Mouse (Mus musculus) stomach, embryonic 15.5 days (tissue): ENCODE measurements around the gene Traf3. TPM values are rescaled to one million over a fixed set of nuclear protein-coding genes. Genes with fewer than 3 reads are reported as not detected.

Source experiments
- ATAC-seq: fragments of 200-750 bp; cut with Nextera tagmentation; 2 replicates; pipeline ENCODE4 v1.8.0; 2017; ENCODE audit warnings: low read depth, moderate number of reproducible peaks, moderate TSS enrichment; ENCODE audit not compliant: insufficient read depth, low FRiP score
- H3K27ac ChIP-seq: fragments of 300-500 bp; sonication (generic); 2 replicates; pipeline ENCODE4 v1.5.1; 2015; ENCODE audit warnings: mild to moderate bottlenecking, inconsistent platforms
- H3K27me3 ChIP-seq: fragments of 300-500 bp; sonication (generic); replicated peaks from 2 replicates; pipeline ENCODE4 v1.6.1; 2015; ENCODE audit warnings: inconsistent platforms
- H3K36me3 ChIP-seq: fragments of 300-500 bp; sonication (generic); 2 replicates; pipeline ENCODE4 v1.6.1; 2015; ENCODE audit warnings: inconsistent platforms
- H3K4me1 ChIP-seq: fragments of 300-500 bp; sonication (generic); 2 replicates; pipeline ENCODE4 v1.6.1; 2015; ENCODE audit warnings: inconsistent platforms
- H3K4me2 ChIP-seq: fragments of 300-500 bp; sonication (generic); 2 replicates; pipeline ENCODE4 v1.6.1; 2015; ENCODE audit warnings: mild to moderate bottlenecking, inconsistent platforms
- H3K4me3 ChIP-seq: fragments of 300-500 bp; sonication (generic); replicated peaks from 2 replicates; pipeline ENCODE4 v1.5.1; 2015; ENCODE audit warnings: inconsistent platforms
- H3K9ac ChIP-seq: fragments of 300-500 bp; sonication (generic); 2 replicates; pipeline ENCODE4 v1.6.1; 2015; ENCODE audit warnings: inconsistent platforms
- H3K9me3 ChIP-seq: fragments of 300-500 bp; sonication (generic); 2 replicates; pipeline ENCODE4 v1.6.1; 2016; ENCODE audit warnings: inconsistent platforms
- WGBS: fragments of 180-500 bp; shearing (Covaris S2); methylation state at CpG from one replicate; pipeline ENCODE4 v1.1.7; 2015; 5-methylcytosine and 5-hydroxymethylcytosine counted together
- polyA plus RNA-seq: library from polyadenylated mRNA; unstranded; fragments of >200 nt; fragmentation: Nextera tagmentation; extraction: Ambion mirVana; gene quantifications from 2 replicates; pipeline ENCODE4 v1.2.1, GENCODE M21; 2015

The Traf3 gene
- polyA plus RNA-seq, 1 experiment from 2014 or later: 8.4 TPM

GRCm38 (mm10) chr12:111301322-111302017 is 135.3 kb downstream of the Traf3 start:
- Histone ChIP-seq H3K36me3 (peaks cover 63% of the 10 kb centered on the region), H3K4me2 (no peak overlapping the region), H3K4me3 (no peak overlapping the region), H3K27me3 (no peaks in the 10 kb centered on the region), H3K27ac (no peak overlapping the region), H3K4me1 (no peaks in the 10 kb centered on the region), H3K9ac (no peak overlapping the region), H3K9me3 (no peaks in the 10 kb centered on the region)
- no peak for ATAC-seq
- WGBS: 91% methylated on average over 27 of the region's 27 CpGs

- WGBS: 91% methylated on average over 14 of the region's 14 CpGs
- ATAC-seq: no peak
- Histone ChIP-seq H3K4me2 (no peak overlapping the region), H3K27me3 (no peaks in the 10 kb centered on the region), H3K27ac (no peak overlapping the region), H3K9me3 (no peaks in the 10 kb centered on the region), H3K9ac (no peak overlapping the region), H3K36me3 (peaks cover 66% of the 10 kb centered on the region), H3K4me1 (no peaks in the 10 kb centered on the region), H3K4me3 (no peak overlapping the region)
These were observed 135.8 kb downstream of the Traf3 start for GRCm38 (mm10) chr12:111302018-111302345.

DNA sequence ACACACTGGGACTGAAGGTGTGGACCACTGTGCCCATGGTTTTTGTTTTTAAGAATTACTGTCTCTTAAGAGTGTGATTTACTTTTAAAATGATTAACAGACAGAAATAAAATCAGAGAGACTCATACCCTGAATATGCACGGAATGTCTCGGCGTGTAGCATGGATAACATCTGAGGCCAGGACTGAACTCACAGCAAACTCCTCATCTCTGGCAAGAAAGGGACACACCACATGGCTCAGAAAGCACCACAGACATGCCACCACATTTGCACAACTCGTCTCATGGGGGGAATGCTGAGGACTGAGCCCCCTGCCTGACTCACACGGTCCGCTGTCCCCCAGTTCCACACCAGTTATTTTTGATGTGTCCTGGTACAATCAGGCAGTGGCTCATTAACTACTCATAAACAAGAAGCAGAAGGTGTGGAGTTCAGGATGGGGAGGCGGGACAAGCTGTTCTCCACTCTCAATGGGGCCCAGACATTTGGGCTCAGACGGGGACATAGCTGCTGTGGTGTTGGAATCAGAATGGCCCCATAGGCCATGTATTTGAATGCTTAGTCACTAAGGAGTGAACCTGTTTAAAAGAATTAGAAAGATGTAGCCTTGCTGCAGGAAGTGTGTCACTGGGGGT is 137.7 kb downstream of the Traf3 start:
- H3K4me3 ChIP-seq: no peak overlapping the region
- no peak overlapping the region for H3K4me2 ChIP-seq
- no peak overlapping the region for H3K9ac ChIP-seq
- WGBS: 93% methylated on average over 8 of the region's 8 CpGs
- ATAC-seq: no peak
- H3K9me3 ChIP-seq: no peaks in the 10 kb centered on the region
- H3K27ac ChIP-seq: no peak overlapping the region
- H3K4me1 ChIP-seq: no peaks in the 10 kb centered on the region
- H3K27me3 ChIP-seq: no peaks in the 10 kb centered on the region
- H3K36me3 ChIP-seq: peaks cover 74% of the 10 kb centered on the region

- Histone ChIP-seq H3K4me1 (no peaks in the 10 kb centered on the region), H3K27ac (no peak overlapping the region), H3K36me3 (peaks cover 77% of the 10 kb centered on the region), H3K27me3 (no peaks in the 10 kb centered on the region), H3K9ac (no peak overlapping the region), H3K4me3 (no peak overlapping the region), H3K4me2 (no peak overlapping the region), H3K9me3 (no peaks in the 10 kb centered on the region)
- no peak for ATAC-seq
- WGBS: 79% methylated on average over 8 of the region's 8 CpGs
These were observed 140.7 kb downstream of the Traf3 start for GRCm38 (mm10) chr12:111306821-111307220.

GRCm38 (mm10) chr12:111309256-111309655 is 143.1 kb downstream of the Traf3 start:
- H3K4me1 ChIP-seq: no peaks in the 10 kb centered on the region
- no peak overlapping the region for H3K4me3 ChIP-seq
- H3K27ac ChIP-seq: no peak overlapping the region
- H3K4me2 ChIP-seq: no peak overlapping the region
- H3K9ac ChIP-seq: no peak overlapping the region
- 75% methylated on average over 12 of the region's 12 CpGs for WGBS
- H3K9me3 ChIP-seq: no peaks in the 10 kb centered on the region
- H3K36me3 ChIP-seq: peaks cover 77% of the 10 kb centered on the region
- no peaks in the 10 kb centered on the region for H3K27me3 ChIP-seq
- no peak for ATAC-seq

GRCm38 (mm10) chr12:111309931-111310330 is 143.8 kb downstream of the Traf3 start:
- WGBS: 83% methylated on average over 14 of the region's 14 CpGs

DNA sequence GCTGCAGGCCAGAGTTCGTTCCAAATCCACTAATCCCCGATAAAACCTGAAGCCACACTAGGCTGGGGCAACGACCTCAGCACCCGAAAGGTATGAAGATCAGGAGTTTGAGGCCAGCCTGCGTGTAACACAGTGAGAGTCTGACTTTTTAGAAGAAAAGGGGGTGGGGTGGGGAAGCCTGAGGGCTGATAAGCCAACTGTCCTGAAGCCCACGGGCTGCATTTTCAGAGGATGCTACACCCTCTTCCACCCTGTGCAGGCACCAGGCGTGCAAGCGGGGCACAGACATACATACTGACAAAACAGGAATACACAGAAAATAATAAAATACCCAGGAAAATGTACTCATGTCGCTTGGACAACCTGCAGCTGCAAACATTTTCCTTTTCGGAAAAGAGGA is 145.6 kb downstream of the Traf3 start:
- H3K36me3 ChIP-seq: peaks cover 72% of the 10 kb centered on the region

More at GRCm38 (mm10) chr12:111309931-111310330, 143.8 kb downstream of the Traf3 start:
- Histone ChIP-seq H3K27ac (no peak overlapping the region), H3K9ac (no peak overlapping the region), H3K27me3 (no peaks in the 10 kb centered on the region), H3K9me3 (no peaks in the 10 kb centered on the region), H3K4me2 (no peak overlapping the region), H3K36me3 (peaks cover 74% of the 10 kb centered on the region), H3K4me3 (no peak overlapping the region), H3K4me1 (no peaks in the 10 kb centered on the region)
- no peak for ATAC-seq

DNA sequence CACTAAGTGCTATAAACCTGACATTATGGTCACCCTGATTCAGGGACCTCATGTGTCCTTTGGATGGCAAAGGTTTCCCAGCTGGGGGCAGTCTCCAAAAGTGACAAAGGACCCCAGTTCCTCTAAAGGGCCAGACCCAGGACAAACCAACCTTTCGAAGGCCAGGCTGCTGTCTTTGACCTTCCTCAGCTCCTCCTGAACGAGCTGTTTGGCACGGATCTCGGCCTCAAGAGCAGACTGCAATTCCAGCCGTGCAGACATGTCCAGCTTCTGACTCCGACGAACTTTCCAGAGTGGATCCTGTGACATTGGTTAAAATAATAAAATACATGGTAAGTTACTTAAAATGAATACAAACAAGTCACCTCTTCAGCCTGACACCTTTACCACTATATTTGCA is 148.1 kb downstream of the Traf3 start:
- WGBS: 92% methylated on average over 7 of the region's 7 CpGs
- no peak overlapping the region for H3K4me3 ChIP-seq
- H3K9ac ChIP-seq: no peak overlapping the region
- no peaks in the 10 kb centered on the region for H3K4me1 ChIP-seq
- H3K27me3 ChIP-seq: no peaks in the 10 kb centered on the region
- no peak for ATAC-seq
- H3K36me3 ChIP-seq: peaks cover 79% of the 10 kb centered on the region
- H3K9me3 ChIP-seq: no peaks in the 10 kb centered on the region
- H3K4me2 ChIP-seq: no peak overlapping the region
- H3K27ac ChIP-seq: no peak overlapping the region

More for the DNA sequence above, 145.6 kb downstream of the Traf3 start:
- H3K27me3 ChIP-seq: no peaks in the 10 kb centered on the region
- no peak overlapping the region for H3K4me2 ChIP-seq
- H3K4me3 ChIP-seq: no peak overlapping the region
- ATAC-seq: no peak
- no peaks in the 10 kb centered on the region for H3K9me3 ChIP-seq
- H3K27ac ChIP-seq: no peak overlapping the region
- H3K4me1 ChIP-seq: no peaks in the 10 kb centered on the region
- H3K9ac ChIP-seq: no peak overlapping the region
- 90% methylated on average over 10 of the region's 10 CpGs for WGBS

Other genes with a start within 250 kb of the Traf3 start
- 16.6 and 20.9 TPM in 2 replicates for gene Ankrd9, start 187.3 kb upstream of the Traf3 start, polyA plus RNA-seq
- gene Rcor1, start 127.0 kb upstream of the Traf3 start, polyA plus RNA-seq: 11.6 and 12.3 TPM in 2 replicates
- gene 4930595D18Rik, start 18.1 kb downstream of the Traf3 start, polyA plus RNA-seq: not detected in 2 replicates
- 21.1 and 25.3 TPM in 2 replicates for gene Amn, start 104.7 kb downstream of the Traf3 start, polyA plus RNA-seq
- 32.5 and 34.2 TPM in 2 replicates for gene Cdc42bpb, start 211.3 kb downstream of the Traf3 start, polyA plus RNA-seq
- 1.4 and 1.7 TPM in 2 replicates for gene Lbhd2, start 240.4 kb downstream of the Traf3 start, polyA plus RNA-seq